Mouse (Mus musculus): ENCODE results near the gene Gadd45a.

Gadd45a gene

DNA sequence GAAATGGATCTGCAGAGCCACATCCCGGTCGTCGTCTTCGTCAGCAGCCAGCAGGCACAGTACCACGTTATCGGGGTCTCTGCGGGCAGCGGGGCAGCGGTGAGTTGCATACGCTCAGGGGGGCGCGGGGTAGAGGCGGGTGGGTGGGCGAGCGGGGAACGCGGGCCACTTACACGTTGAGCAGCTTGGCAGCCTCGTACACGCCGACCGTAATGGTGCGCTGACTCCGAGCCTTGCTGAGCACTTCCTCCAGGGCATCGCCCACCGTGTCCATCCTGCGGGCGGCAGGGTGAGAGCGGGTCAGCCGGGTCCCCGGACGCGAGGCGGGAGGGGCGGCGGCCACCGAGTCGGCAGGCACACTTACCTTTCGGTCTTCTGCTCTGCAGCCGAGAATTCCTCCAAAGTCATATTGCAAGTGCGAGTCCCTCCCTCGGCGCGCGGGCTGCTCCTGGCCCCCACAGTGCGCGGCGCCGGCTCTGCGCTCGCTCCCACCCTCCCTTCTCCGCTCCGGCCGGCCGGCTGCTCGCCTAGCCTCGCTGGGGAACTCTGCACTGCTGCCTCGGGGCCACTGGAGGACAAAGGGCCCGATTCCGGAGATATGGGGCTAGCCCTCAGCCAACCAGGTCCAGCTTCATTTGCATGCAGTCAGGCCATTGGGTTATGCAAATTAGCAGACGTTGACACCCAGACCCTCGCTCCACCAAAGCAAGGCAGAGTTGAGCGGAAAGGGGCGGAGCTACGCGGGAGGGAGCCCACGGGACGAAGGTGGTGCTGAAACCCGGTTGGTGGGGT lies at the start of gene Gadd45a:
Gene Gadd45a (minus strand): TSS at position 621 of the 792 bp plus-strand sequence.
- DNase-seq (ENCODE audit: low read depth, low spot score): peak; percentile 98

DNA sequence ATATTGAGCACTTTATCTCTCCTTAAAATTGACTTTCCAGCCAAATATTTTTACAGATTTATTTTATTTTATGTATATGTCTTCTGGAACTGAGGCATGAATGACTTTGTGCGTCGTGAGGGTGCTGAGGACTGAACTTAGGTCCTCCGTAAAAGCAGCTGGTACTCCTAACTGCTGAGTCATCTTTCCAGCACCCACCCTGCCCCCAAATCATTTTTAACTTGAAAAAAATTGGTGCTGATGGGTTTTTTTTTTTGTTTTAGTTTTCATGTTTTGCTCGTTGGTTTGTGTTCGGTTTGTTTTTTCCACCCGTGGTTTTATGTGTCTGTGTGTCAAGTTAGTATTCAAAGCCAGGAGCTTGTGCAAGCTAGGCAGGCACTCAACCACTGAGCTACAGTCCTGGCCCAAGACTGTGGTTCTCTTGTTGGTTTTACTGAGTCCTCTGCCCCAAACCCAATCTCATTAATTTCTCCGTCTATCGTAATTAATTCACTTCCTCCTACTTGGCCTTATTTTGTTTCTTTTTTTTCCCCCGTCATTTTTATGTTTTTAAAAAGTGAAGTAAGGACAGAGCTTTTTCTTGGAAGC lies 48.7 kb upstream of the Gadd45a start:
- no peak for DNase-seq (ENCODE audit: low read depth, low spot score)

DNA sequence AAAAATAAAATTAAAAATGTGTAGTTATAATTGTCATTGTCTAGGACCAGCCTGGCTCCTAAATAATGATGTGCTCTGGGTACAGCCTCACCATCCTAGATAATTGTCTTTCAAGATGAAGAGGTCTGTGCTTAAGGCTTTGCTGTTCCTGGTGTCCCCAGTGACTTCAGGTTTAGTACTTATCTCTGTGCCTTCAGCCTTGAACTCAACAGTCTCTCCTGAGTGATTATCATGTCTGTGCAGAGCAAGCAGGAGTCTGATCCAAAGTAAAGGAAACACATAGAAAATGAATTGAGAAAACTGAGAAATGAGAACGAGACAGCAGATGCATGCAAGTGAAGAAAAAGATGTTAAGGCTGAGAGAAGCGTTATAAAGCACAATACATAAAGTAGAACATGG lies 47.2 kb upstream of the Gadd45a start:
- no peak for DNase-seq (ENCODE audit: low read depth, low spot score)

DNA sequence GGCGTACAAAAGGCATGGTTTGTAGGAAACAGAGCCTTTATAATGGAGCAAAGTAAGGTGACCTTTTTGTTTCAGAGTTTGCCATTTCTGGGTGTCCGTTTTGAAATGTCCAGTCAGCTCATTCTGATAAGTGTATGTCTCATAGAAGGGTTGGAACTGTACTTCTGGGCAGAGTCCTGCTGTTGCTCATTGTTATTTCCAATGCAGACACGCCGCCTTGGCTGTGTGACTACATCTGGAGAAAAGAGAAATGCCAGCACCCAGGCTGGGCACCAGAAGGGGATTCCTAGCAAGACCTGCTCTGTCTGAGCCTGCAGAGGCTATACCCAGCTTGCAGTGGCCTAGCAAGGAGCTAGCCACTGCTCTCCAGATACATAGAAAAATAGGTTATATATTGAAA lies 43.9 kb upstream of the Gadd45a start:
- no peak for DNase-seq (ENCODE audit: low read depth, low spot score)

DNA sequence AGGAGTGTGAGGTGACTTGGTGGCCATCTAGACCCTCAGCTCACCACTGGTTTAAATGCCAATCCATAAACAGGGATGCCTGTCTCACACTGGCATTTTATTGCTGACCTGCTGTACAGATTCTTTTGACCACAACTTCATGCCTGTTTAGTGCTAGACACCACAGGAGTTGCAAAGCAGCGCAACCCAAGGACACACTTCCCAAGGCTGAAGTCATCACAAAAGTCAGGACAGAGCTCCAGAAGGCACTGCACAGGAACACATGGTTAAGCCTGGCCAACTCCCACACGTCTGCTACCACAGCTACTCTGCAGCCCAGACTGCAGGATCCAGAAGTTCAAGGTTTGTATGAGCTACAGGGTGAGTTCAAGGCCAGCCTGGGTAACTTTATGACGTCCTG lies 40.8 kb upstream of the Gadd45a start:
- DNase-seq (ENCODE audit: low read depth, low spot score): peak; percentile 70

DNA sequence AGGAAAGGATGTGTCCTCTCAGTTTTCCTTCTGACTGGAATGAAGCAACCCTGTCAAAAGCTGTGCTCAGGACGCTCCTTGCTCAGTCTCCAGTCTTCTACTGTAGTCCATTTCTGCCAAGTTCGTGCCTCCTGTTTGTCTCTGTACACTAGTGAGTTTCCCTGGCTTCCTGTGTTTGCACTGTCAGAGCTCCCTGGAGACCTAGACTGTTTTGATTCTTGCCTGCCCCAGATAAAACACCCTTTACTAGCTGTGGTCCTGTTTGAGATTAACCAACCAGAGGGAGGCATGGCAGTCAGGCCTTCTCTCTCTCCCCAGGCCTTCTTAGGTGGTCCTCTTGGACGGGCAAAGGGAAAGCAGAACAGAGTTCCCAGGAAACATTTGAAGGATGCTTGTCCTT lies 40.2 kb upstream of the Gadd45a start:
- peak; percentile 69 for DNase-seq (ENCODE audit: low read depth, low spot score)

DNA sequence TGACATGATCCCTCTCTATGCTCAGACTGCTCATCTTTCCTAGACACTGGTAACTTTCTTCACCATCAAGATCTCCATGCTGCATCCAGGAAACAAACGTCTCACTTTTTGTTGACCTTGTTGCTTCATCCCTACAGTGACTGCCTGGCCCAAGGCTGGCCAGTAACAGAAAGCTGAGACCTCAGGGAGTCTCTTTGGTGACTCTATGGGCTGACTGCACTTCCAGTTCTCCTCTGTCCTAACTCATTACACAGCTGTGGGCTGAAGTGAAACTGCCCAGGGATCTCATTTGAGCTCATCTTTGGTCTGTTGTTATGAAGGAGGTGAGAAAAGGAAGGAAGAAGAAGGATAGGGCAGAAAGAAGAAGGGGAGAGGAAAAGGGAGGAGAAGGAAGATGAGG lies 39.1 kb upstream of the Gadd45a start:
- no peak for DNase-seq (ENCODE audit: low read depth, low spot score)

DNA sequence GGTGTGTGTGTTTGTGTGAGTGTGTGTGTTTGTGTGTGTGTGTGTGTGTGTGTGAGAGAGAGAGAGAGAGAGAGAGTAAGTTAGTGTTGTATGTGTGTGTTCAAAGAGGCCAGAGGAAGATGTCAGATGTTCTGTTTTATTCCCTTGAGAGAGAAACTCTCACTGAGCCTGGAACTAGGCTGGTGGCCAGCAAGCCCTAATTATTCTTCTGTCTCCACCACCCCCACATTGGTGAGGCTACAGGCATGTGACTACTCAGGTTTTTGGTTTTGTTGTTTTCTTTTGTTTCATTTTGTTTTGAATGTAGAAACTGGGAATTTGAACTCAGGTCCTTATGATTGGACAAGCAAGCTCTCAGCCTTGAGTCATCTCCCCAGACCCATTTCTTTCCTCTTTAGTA lies 37.6 kb upstream of the Gadd45a start:
- peak; percentile 35 for DNase-seq (ENCODE audit: low read depth, low spot score)

DNA sequence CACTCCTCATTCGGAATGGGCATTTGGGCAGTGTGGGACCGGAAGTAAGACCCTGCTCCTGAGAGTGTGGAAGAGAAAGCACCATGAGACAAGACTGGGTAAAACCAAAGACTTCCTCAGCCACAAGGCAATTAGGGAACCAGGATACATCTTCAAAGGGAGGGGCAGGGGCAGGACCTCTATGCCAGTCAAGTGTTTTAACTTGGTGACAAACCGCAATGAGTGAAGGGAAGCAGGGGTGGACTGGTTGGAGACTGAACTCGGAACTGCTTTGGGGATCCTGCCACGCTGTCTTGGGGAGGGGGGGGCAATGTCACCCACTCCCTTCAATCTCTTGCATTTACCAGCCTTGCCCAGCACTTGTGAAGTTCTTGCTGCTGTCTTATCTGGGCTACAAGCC lies 36.7 kb upstream of the Gadd45a start:
- DNase-seq (ENCODE audit: low read depth, low spot score): no peak

DNA sequence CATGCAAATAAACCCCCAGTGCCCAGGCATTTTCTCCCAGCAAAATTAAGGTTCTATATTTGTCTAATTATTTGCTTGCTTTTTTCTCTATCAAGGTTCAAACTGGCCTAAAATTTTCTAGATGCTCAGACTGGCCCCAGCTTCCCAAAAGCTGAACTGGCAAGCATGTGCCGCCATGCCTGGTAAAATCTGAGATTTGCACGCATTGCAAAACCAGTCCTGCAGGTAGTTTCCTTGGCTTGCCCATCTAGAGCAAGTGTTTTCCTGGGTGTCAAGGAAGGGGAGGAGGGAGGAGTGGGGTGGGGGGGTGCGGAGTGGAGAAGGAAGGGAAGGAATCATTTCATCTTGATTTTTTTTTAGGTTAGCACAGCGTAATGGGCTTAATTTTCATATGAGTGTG lies 36.2 kb upstream of the Gadd45a start:
- DNase-seq (ENCODE audit: low read depth, low spot score): no peak

DNA sequence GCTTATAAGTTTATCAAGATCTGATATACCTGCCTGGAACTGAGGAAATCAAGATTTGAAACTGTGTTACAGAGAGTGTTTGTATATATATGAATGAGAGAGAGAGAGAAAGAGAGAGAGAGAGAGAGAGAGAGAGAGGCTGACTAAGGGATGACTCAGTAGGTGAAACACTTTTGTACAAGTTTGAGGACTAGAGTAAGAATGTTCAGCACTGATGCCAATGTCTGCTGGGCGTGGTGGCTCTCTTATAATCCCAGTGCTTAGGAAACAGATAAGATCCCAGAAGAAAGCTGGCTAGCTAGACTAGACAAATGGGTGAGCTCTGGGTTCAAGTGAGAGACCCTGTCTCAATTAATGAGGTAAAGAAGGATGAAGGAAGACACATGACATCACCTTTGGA lies 34.4 kb upstream of the Gadd45a start:
- peak; percentile 84 for DNase-seq (ENCODE audit: low read depth, low spot score)

DNA sequence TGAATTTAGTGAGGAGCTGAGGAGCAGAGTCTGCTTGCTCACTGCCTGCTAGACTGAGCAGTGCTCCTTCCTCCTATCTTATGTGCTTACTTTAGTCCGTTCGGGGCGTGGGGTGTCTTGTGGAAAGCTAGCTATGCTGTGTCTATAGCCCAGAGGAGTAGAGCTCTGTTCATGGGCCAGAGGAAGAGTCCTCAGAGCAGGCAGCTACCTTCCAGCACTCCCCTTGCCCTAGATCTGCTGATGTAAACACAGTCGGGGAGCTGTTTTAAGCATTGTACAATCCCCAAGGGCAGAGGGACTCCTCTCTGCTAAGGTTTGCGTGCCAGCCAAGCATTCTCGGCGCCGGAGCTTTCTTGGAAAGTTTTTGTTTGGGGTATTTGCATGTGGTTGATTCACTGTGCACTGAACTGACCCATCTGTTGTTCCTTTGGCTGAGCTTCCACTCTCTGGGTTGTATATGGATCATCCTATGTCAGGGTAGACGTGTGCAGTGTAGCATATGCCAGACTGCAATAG lies 32.6 kb upstream of the Gadd45a start:
- DNase-seq (ENCODE audit: low read depth, low spot score): no peak

DNA sequence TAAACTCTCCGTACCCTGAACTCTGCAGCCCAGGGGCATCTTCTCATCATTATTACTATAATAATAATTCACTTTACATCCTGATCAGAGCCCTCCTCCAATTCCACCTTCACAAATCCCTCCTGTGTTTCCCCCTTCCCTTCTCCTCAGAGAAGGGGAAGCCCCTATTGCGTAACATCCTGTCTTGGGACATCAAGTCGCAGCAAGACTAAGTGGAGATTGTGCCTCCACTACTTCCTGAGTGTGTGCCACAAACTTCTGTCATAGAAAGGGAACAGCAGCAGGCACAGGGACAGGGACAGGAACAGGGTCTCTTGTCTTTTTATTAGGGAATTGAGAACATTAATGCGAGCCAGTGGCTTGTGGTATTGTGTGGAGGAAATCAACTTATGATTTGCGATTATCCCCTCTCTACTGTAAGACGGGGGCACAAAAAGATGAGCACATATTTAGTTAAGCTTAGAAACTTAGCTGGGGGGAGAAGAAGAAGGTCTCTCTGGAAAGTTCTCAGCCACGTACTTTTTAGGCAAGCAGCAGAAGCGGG lies 32.0 kb upstream of the Gadd45a start:
- DNase-seq (ENCODE audit: low read depth, low spot score): peak; percentile 50

DNA sequence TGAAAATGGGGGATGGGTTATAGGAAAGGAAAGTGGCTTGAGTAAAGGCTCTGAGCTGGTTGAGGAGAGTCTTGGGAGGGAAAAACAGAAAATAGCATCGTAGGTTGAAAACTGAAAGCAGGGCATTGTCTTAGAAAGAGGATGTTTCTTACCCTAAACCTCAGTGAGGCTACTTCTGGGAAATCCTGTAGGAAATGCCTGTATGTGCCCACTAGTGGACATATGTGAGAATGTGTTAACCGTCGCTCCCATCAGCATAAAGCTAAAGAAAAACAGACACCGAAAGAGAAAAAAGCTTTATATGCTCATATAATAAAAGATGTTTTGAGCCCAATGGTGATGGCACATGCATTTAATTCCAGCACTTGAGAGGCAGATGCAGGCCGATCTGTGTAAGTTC lies 22.8 kb upstream of the Gadd45a start:
- peak; percentile 33 for DNase-seq (ENCODE audit: low read depth, low spot score)

DNA sequence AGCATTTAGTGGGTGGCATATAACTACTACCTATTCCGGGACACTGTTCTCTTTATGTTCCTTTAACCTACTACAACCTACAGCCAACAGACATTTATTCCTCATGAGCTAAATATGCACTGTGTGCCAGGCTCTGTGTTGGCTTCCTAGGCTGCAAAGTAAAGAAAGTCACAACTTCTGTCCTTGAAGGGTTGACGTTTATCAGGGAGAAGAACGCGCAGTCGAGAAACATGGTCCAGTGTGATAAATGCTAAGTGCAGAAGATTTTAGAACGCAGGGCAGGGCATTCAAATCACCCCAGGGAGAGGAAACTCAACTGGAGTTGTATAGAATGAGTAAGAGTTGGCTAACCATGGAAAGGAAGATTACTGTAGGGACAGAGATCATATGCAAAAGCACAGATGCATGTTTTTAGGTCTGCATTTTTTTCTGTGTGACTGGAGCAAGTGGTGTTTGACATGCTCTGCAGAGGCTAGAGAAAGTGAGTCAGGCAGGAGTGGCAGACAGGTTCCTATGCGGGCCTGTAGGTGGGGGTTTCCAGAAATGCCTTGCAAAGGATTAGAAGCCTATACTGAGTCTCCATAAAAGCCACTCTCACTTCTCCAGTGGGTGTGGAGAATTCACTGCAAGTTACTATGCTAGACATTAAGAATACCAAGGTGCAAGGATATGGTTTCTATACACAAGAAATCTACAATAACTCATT lies 20.9 kb upstream of the Gadd45a start:
- no peak for DNase-seq (ENCODE audit: low read depth, low spot score)

DNA sequence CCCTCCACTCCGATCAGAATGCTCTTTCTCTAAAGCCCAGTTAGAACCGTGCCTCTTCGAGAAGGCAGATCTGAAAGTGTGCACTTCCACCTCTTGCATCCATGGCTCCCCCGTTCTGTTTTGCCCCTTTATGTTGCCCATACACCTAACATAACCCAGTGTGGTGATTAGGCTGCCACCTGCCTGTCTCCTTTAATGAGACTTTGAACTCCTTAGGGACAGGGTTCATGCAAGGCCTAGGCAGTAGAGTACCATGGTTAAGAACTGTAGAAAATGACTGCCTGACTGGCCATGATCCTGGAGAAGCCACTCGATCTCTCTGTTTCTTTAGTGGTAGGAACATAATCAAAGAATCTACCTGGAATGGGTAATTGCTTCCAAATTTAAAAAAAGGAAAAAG lies 20.3 kb upstream of the Gadd45a start:
- no peak for DNase-seq (ENCODE audit: low read depth, low spot score)

DNA sequence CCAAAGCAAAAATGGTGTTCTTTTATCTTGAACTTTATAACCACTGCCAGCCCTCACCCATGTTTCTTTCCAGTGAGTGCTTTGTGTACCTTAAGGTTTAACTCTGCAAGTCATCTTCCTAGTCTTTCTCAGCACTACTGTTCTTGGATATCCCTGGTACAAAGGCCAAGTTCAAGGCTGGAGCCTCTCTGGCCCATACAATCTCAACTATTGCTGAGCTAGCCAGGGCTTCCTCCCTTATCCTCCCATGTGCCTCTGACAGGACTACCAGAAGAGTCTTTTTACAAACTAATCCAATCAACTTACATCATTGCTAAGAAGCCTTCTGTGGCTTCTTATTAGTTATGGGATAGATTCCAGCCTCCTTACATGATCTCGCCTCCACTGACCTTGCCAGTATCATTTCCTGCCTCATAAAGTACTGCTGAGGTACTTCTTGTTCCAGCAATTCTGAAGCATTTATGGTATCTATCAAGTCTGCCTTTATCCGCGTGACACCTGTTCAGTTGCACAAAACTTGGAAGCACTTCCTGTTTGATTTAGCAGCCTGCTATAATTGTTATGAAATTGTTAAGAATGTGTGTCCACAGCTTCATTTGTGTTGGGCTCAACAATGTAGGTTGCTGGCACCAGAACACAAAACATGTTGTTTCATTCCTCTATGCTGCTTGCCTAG lies 19.8 kb upstream of the Gadd45a start:
- DNase-seq (ENCODE audit: low read depth, low spot score): no peak

DNA sequence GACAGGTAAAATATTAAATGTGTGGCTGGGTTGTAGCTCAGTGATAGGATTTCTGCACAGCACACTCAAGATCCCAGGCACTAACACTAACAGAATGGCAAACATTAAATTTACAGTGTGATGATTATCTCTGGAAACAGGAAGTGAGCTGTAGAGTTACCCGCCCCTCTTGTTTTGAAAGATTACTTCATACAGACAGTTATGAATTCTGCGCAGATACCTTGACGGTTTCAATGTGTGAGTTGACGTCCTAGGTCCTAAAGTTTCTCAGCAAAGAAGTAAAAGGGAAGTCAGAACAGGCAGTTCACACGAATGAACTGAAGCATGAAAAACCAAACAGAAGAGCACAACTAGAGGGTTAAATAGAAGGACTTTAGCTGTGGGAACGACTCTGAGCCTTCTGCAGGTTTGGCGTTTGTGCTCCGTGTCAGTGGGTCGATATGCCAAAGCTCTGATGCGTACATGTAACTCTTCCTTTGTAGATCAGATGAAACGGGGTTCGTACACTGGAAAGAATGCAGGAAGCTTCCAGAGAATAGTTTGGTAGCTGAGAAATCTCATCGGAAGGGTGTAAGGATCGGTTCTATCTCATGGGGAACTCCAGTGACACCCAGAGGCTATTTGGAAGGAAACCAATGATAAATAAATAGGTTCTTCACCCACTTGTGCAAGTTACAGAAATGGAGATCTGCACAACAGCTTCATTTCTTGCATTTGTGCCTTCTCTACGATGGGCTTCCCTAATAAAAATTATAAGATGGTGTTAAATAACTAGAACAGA lies 19.0 kb upstream of the Gadd45a start:
- DNase-seq (ENCODE audit: low read depth, low spot score): no peak

DNA sequence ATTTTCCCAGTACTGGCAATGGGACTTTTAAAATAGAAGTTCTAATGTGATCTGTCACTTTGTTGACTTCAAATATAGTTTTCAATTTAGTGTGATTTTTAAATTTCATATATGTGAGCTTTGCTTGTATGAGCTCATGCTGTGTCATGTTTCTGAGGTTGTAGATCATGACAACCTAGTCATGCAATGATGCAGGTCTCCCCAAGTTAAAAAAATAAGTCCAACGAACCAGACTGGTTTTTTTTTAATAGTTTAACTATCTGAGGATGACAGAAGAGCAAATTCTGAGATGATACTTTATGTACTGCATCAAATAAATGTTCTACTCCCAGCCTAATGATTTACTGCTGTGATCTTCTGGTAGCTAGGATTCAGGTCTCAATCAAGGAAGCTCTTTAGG lies 12.8 kb upstream of the Gadd45a start:
- no peak for DNase-seq (ENCODE audit: low read depth, low spot score)

DNA sequence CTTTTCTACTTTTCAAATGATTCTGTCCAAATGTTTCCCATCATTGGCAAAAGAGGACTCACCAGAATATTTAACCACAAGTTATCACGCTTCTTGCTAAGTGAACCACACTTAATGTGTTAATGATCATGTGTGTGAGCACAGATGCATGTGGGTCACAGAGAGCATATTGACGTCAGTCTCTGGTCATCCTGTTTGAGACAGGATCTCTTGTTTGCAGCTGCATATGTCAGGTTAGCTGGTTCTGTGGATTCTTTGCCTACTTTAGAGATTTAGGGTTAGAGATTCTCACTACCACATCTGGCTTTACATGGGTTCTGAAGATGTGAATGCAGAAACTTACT lies 12.4 kb upstream of the Gadd45a start:
- DNase-seq (ENCODE audit: low read depth, low spot score): no peak

Measured in 3T3-L1 (cell line).